Mouse (Mus musculus) spleen, adult 18-20 months (tissue): Measurements from ENCODE around the gene Carmil3.

Source experiments
- DNase-seq, 2 experiments: peaks; one replicate each; pipeline ENCODE4 v3.0.0; 2022; ENCODE audit warnings: mixed read lengths in 2 of 2

Carmil3 gene

DNA sequence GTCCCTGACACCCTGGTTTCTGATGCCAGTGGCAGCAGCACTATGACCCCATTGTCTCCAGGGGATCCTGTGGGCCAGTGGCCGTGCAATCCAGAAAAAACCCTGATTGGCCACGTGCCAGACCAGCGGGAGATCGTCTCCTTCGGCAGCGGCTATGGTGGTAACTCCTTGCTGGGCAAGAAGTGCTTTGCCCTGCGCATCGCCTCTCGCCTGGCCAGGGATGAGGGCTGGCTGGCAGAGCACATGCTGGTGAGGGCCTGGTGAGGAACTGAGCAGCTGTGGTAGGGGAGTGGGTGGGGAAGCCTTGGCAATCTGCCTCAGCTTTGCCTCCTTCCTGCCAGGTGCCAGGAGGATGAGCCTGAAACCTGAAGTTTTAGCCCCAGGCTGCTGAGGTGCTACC is 53.9 kb downstream of the Carmil3 start:
- DNase-seq: no peak

DNA sequence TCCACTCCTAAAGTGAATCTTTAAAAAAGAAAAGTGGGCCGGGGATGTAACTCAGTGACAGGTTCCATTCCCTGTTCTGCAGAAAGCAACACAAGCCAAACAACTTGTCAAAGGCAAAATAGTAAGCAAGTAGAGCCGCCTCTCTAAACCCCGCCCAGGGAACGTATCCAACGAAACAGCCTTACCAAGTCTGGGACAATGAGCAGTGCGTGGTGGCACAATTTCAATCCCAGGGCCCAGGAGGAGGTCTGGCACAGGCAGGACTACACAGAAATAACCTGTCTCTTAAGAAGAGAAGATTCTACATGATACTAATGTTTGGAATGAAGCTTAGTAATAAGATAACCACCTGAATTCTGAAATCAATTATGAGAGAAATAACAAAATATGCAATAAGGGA is 59.7 kb downstream of the Carmil3 start:
- no peak for DNase-seq

DNA sequence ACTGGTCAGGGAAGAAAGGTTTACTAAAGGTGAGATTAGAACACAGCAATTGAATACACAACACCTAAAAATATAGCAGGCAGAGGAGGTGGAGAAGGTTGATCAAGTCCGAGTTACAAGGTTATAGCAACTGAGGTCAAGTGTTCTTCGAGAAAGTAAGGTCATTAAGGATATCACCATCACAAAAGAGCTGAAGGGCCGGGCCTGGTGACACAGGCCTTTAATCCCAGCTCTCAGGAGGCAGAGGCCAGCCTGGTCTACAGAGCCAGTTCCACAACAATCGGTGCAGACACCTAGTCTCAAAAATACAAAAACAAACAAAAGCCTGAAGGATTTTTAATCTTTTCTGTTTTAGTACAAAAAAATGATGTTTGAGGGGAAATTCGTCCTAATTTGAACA is 60.9 kb downstream of the Carmil3 start:
- DNase-seq: no peak

DNA sequence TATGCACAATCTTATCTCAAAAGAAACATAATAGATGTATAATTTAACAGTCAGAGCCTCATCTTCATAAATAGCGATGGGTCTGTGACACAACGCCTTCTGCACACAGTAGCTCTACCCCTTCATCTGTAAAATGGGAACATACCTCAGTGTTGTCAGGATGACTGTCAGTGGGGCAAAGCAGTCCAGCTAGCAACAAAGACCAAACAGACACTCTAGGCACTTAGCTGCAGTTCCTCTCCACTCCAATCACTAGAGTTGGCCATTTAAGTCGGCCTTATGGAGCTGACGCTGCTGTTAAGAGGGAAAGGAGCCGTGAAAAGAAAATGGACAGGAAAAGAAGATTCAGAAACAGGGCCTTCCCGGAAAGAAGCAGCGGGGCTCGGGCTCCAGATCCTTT is 61.3 kb downstream of the Carmil3 start:
- DNase-seq: no peak

DNA sequence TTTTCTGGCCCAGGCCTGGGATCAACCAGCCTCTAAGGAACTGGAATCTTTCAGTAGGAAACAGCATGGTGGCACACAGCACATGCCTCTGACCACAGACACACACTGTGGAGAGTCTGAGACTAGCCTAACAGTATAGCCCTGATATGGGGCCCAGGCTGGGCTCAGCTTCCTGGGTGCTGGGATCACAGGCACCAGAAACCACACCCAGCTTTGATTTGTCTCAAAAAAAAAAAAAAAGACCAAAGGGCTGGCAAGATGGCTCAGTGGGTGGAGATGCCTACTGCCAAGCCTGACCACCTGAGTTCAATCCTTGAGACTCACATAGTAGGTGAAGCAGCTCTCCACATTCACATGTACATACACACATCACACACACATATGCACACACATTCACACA is 64.2 kb downstream of the Carmil3 start:
- no peak for DNase-seq

DNA sequence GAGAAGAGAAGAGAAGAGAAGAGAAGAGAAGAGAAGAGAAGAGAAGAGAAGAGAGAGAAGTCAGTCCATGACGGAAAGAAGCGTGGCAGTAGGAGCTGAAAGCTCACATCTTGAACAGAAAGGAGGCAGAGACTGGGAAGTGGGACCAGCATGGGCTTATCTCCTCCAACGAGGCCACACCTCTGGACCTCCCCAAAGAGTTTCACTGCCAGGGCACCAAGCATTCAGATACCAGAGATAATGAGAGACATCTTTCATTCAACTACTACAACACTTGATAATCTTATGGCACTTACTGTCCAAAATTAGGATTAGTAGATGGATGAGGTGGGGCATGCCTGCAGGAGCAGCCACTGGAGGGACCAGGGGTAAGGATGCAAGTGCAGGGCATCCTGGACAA is 65.3 kb downstream of the Carmil3 start:
- no peak for DNase-seq

DNA sequence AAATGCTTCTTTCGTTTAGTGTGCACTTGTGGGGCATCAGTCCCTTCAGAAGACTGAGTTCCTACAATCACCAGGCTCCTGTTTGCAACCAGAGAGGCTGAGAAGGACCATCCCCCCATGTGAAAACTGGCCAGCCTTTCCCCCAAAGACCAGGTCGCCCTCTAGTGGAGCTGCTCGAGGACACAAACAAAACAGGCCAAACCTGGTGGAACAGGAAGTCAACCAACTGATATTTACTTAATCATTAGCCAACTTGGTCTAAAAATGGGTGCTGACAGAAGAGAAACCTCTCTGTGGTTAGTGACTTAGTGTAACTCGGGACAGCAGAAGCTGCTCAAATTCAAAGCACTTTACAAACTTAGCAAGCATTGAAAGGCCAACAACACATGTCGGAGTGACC is 66.6 kb downstream of the Carmil3 start:
- DNase-seq: peak; percentile 65 to 80

DNA sequence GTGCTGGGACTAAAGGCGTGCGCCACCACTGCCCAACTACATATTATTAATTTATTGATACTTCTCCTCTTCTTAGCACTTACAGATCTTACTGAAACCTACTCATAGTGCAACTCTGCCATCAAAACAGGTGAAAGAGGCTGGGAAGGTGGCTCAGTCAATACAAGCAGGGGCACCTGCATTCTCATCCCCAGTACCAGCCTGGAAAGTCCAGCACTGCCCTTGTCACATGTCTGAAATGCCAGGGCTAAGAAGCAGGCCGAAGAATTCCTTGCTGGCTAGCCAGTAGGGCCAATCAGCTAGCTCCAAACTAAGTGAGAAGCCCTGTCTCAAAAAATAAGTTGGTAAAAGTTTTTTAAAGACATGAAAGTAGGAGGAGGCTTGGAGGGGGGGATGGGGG is 67.1 kb downstream of the Carmil3 start:
- DNase-seq: no peak
